Mouse (Mus musculus) kidney, postnatal 0 days (tissue): ENCODE data around the gene Mast4. TPM values are rescaled to one million over a fixed set of nuclear protein-coding genes. Genes with fewer than 3 reads are reported as not detected.

Source experiments
- ATAC-seq: fragments of 200-750 bp; cut with Nextera tagmentation; replicated peaks from 2 replicates; pipeline ENCODE4 v1.8.0; 2017; ENCODE audit warnings: low read depth, moderate number of reproducible peaks, moderate TSS enrichment, moderate library complexity; ENCODE audit not compliant: low FRiP score
- DNase-seq: peaks from one replicate; pipeline ENCODE4 v3.0.0-alpha.2; 2016; ENCODE audit warnings: low spot score
- H3K27ac ChIP-seq: fragments of 300-500 bp; sonication (generic); 2 replicates; pipeline ENCODE4 v1.5.1; 2014; ENCODE audit warnings: mild to moderate bottlenecking
- H3K27me3 ChIP-seq: fragments of 300-500 bp; sonication (generic); 2 replicates; pipeline ENCODE4 v1.6.1; 2014; ENCODE audit warnings: low read length, mixed read lengths; ENCODE audit not compliant: insufficient read depth
- H3K36me3 ChIP-seq: fragments of 300-500 bp; sonication (generic); 2 replicates; pipeline ENCODE4 v1.6.1; 2014; ENCODE audit warnings: low read length, mixed read lengths; ENCODE audit not compliant: insufficient read depth
- H3K4me1 ChIP-seq: fragments of 300-500 bp; sonication (generic); replicated peaks from 2 replicates; pipeline ENCODE4 v1.6.1; 2014; ENCODE audit warnings: antibody characterized with exemption, low read length, mixed read lengths; ENCODE audit not compliant: insufficient read depth
- H3K4me2 ChIP-seq: fragments of 300-500 bp; sonication (generic); 2 replicates; pipeline ENCODE4 v1.6.1; 2014; ENCODE audit warnings: mild to moderate bottlenecking, low read length, moderate library complexity, mixed read lengths
- H3K4me3 ChIP-seq: fragments of 300-500 bp; sonication (generic); replicated peaks from 2 replicates; pipeline ENCODE4 v1.5.1; 2014; ENCODE audit warnings: low read depth, low read length
- H3K9ac ChIP-seq: fragments of 300-500 bp; sonication (generic); 2 replicates; pipeline ENCODE4 v1.6.1; 2014; ENCODE audit warnings: low read depth, low read length
- H3K9me3 ChIP-seq: fragments of 300-500 bp; sonication (generic); replicated peaks from 2 replicates; pipeline ENCODE4 v1.6.1; 2016; ENCODE audit warnings: low read length, inconsistent platforms, mixed read lengths
- CTCF ChIP-seq: IDR thresholded peaks from 2 replicates; pipeline ENCODE4 v1.5.1; 2016; ENCODE audit warnings: antibody characterized with exemption, low read depth, mild to moderate bottlenecking, moderate library complexity
- WGBS: fragments of 180-500 bp; shearing (Covaris S2); extraction: QIAGEN DNeasy Blood & Tissue Kit; methylation state at CpG from one replicate; pipeline ENCODE4 v1.1.7; 2014; 5-methylcytosine and 5-hydroxymethylcytosine counted together
- polyA plus RNA-seq: library from polyadenylated mRNA; unstranded; fragments of >200 nt; fragmentation: Nextera tagmentation; extraction: Ambion mirVana; gene quantifications from 2 replicates; pipeline ENCODE4 v1.2.1, GENCODE M21; 2015

Gene Mast4
- polyA plus RNA-seq, 1 experiment from 2014 or later, result 10.6 TPM

GRCm38 (mm10) chr13:103079806-103080205 is 254.5 kb downstream of the Mast4 start:
- Histone ChIP-seq H3K4me2 (no peak overlapping the region), H3K27me3 (no peaks in the 10 kb centered on the region), H3K4me3 (no peak overlapping the region), H3K9ac (no peak overlapping the region), H3K27ac (no peak overlapping the region), H3K4me1 (no peaks in the 10 kb centered on the region), H3K36me3 (no peaks in the 10 kb centered on the region), H3K9me3 (no peaks in the 10 kb centered on the region)
- DNase-seq, result no peak
- 74% methylated on average over 4 of the region's 4 CpGs for WGBS
- TF ChIP-seq CTCF, result no peak
- ATAC-seq, result no peak

- H3K27me3 ChIP-seq, result no peaks in the 10 kb centered on the region
- WGBS, result 80% methylated on average over 6 of the region's 6 CpGs
- H3K9ac ChIP-seq, result no peak overlapping the region
- no peak overlapping the region for H3K27ac ChIP-seq
- H3K4me1 ChIP-seq, result no peaks in the 10 kb centered on the region
- H3K9me3 ChIP-seq, result no peaks in the 10 kb centered on the region
- DNase-seq (no peak), ATAC-seq (no peak)
- no peak overlapping the region for H3K4me2 ChIP-seq
- no peaks in the 10 kb centered on the region for H3K36me3 ChIP-seq
- no peak overlapping the region for H3K4me3 ChIP-seq
- no peak for TF ChIP-seq CTCF
These were observed 255.5 kb downstream of the Mast4 start for GRCm38 (mm10) chr13:103078815-103079214.

- Histone ChIP-seq H3K27ac (no peak overlapping the region), H3K9me3 (no peaks in the 10 kb centered on the region), H3K27me3 (no peaks in the 10 kb centered on the region), H3K4me1 (no peaks in the 10 kb centered on the region), H3K4me3 (no peak overlapping the region), H3K9ac (no peak overlapping the region), H3K36me3 (no peaks in the 10 kb centered on the region), H3K4me2 (no peak overlapping the region)
- DNase-seq (no peak), ATAC-seq (no peak)
- TF ChIP-seq CTCF, result no peak
- 80% methylated on average over 4 of the region's 4 CpGs for WGBS
These were observed 260.8 kb downstream of the Mast4 start for GRCm38 (mm10) chr13:103073461-103073860.

DNA sequence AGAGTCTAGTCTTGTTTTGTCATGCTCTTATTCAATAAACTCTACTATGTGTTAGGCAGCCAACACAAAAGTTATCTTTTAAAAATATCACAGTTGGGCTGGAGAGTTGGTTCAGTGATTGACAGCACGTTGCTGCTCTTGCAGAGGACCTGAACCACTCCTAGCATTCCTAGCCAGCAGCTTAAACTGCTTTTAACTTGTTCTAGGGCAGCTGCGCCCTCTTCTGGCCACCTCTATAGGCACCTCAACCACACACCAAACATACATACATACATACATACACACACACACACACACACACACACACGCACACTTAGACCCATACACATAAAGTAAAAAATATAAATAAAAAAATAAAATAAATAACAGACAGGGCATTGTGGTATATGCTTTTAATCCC is 262.5 kb downstream of the Mast4 start:
- WGBS, result 83% methylated on average over 3 of the region's 3 CpGs

GRCm38 (mm10) chr13:103067581-103068166 is 266.6 kb downstream of the Mast4 start:
- no peak overlapping the region for H3K4me2 ChIP-seq
- no peaks in the 10 kb centered on the region for H3K4me1 ChIP-seq
- no peaks in the 10 kb centered on the region for H3K9me3 ChIP-seq
- H3K36me3 ChIP-seq, result no peaks in the 10 kb centered on the region
- TF ChIP-seq CTCF, result no peak
- ATAC-seq (no peak), DNase-seq (peak; percentile 31)
- H3K27ac ChIP-seq, result no peak overlapping the region
- no peak overlapping the region for H3K9ac ChIP-seq
- WGBS, result 39% methylated on average over 7 of the region's 7 CpGs
- no peaks in the 10 kb centered on the region for H3K27me3 ChIP-seq
- H3K4me3 ChIP-seq, result no peak overlapping the region

More for the DNA sequence above, 262.5 kb downstream of the Mast4 start:
- ATAC-seq, result no peak
- Histone ChIP-seq H3K9ac (no peak overlapping the region), H3K4me1 (no peaks in the 10 kb centered on the region), H3K4me2 (no peak overlapping the region), H3K4me3 (no peak overlapping the region), H3K9me3 (no peaks in the 10 kb centered on the region), H3K27me3 (no peaks in the 10 kb centered on the region), H3K36me3 (no peaks in the 10 kb centered on the region), H3K27ac (no peak overlapping the region)
- TF ChIP-seq CTCF, result peak; percentile 47
- peak; percentile 16 for DNase-seq

GRCm38 (mm10) chr13:103065437-103065836 is 268.9 kb downstream of the Mast4 start:
- no peak for ATAC-seq
- no peak for DNase-seq
- Histone ChIP-seq H3K4me3 (no peak overlapping the region), H3K4me2 (no peak overlapping the region), H3K36me3 (no peaks in the 10 kb centered on the region), H3K9me3 (no peaks in the 10 kb centered on the region), H3K4me1 (no peaks in the 10 kb centered on the region), H3K27me3 (no peaks in the 10 kb centered on the region), H3K27ac (no peak overlapping the region), H3K9ac (no peak overlapping the region)
- TF ChIP-seq CTCF, result no peak
- 80% methylated on average over 7 of the region's 7 CpGs for WGBS

GRCm38 (mm10) chr13:103061680-103062079 is 272.6 kb downstream of the Mast4 start:
- no peak for TF ChIP-seq CTCF
- WGBS, result 83% methylated on average over 2 of the region's 2 CpGs
- DNase-seq, result no peak
- no peak overlapping the region for H3K27ac ChIP-seq
- H3K36me3 ChIP-seq, result no peaks in the 10 kb centered on the region
- H3K4me1 ChIP-seq, result no peaks in the 10 kb centered on the region
- H3K9me3 ChIP-seq, result no peaks in the 10 kb centered on the region
- H3K4me2 ChIP-seq, result no peak overlapping the region
- no peak overlapping the region for H3K4me3 ChIP-seq
- no peak for ATAC-seq
- H3K27me3 ChIP-seq, result no peaks in the 10 kb centered on the region
- no peak overlapping the region for H3K9ac ChIP-seq
